In genomic region chr19:5852035-5852722, GRCm38 (mm10) we compare ENCODE assay signal across 8 mouse cellular contexts. TPM values are rescaled to one million over a fixed set of nuclear protein-coding genes. Genes with fewer than 3 reads are reported as not detected.
DNase-seq lines count a peak whose midpoint lies in the region; ATAC-seq and TF ChIP-seq lines count a peak whose summit lies in the region.

No protein-coding gene starts in this region.

- peaks cover 3% of the 10 kb centered on the region; the same call in 1 of the 2 replicates for H3K9me3 ChIP-seq in limb, embryonic 12.5 days
- H3K9me3 ChIP-seq in limb, embryonic 10.5 days (replicated peaks): no peaks in the 10 kb centered on the region
- H3K9me3 ChIP-seq in forebrain, embryonic 14.5 days (replicated peaks; ENCODE audit: control insufficient read depth, low read length): no peaks in the 10 kb centered on the region
- no peaks in the 10 kb centered on the region for H3K9me3 ChIP-seq in liver, embryonic 14.5 days (ENCODE audit: control insufficient read depth, low read length)

- peaks cover 29% of the 10 kb centered on the region for H3K4me1 ChIP-seq in limb, embryonic 12.5 days (replicated peaks)
- H3K4me1 ChIP-seq in limb, embryonic 10.5 days: peaks cover 32% of the 10 kb centered on the region
- peaks cover 26% of the 10 kb centered on the region for H3K4me1 ChIP-seq in forebrain, embryonic 14.5 days (ENCODE audit: control insufficient read depth, insufficient read depth, low read length)
- H3K4me1 ChIP-seq in liver, embryonic 14.5 days (replicated peaks; ENCODE audit: control insufficient read depth in 2 of 2, insufficient read depth in 2 of 2, low read length in 1 of 2): peaks cover 37 to 39% of the 10 kb centered on the region in 2 experiments

- DNase-seq in adrenal gland, postnatal 14 days: peak; percentile 9
- DNase-seq in adrenal gland, postnatal 25 days: no peak
- DNase-seq in limb, embryonic 10.5 days (ENCODE audit: low spot score): no peak
- no peak for DNase-seq in forebrain, embryonic 14.5 days (ENCODE audit: low spot score)
- DNase-seq in liver, embryonic 14.5 days (ENCODE audit: low read depth in 3 of 3, low spot score in 3 of 3): no peak
- no peak for DNase-seq in embryo, embryonic 9.5 days (ENCODE audit: extremely low spot score)
- no peak for DNase-seq in gastrocnemius, postnatal 36 days

- 90% methylated on average over 12 of the region's 12 CpGs for WGBS in limb, embryonic 12.5 days
- 87% methylated on average over 12 of the region's 12 CpGs for WGBS in limb, embryonic 10.5 days
- 88% methylated on average over 12 of the region's 12 CpGs for WGBS in forebrain, embryonic 14.5 days
- WGBS in liver, embryonic 14.5 days (ENCODE audit: insufficient replicate concordance): 73% methylated on average over 12 of the region's 12 CpGs

- no peak overlapping the region for H3K4me3 ChIP-seq in limb, embryonic 12.5 days (replicated peaks)
- no peak overlapping the region for H3K4me3 ChIP-seq in limb, embryonic 10.5 days
- H3K4me3 ChIP-seq in forebrain, embryonic 14.5 days (ENCODE audit: low read depth, low read length): no peak overlapping the region
- no peak overlapping the region for H3K4me3 ChIP-seq in liver, embryonic 14.5 days (ENCODE audit: insufficient read depth in 1 of 2, low read depth in 2 of 2, low read length in 2 of 2)

- ATAC-seq in limb, embryonic 12.5 days (ENCODE audit: insufficient number of reproducible peaks, insufficient read depth, low FRiP score, low TSS enrichment, low read depth): no peak
- ATAC-seq in forebrain, embryonic 14.5 days: no peak
- ATAC-seq in liver, embryonic 14.5 days (ENCODE audit: insufficient read depth): no peak

- TF ChIP-seq EP300 in liver, embryonic 14.5 days (IDR thresholded peaks at IDR 0.05; ENCODE audit: low read depth): no peak

- no peak overlapping the region for H3K4me2 ChIP-seq in limb, embryonic 12.5 days
- no peak overlapping the region for H3K4me2 ChIP-seq in forebrain, embryonic 14.5 days (ENCODE audit: low read length)
- H3K4me2 ChIP-seq in liver, embryonic 14.5 days (ENCODE audit: low read depth): no peak overlapping the region

- no peak overlapping the region for H3K9ac ChIP-seq in limb, embryonic 12.5 days (replicated peaks)
- H3K9ac ChIP-seq in forebrain, embryonic 14.5 days (ENCODE audit: low read length): peak overlapping the region; percentile 25; the same call in 1 of the 2 replicates
- H3K9ac ChIP-seq in liver, embryonic 14.5 days (replicated peaks): peak overlapping the region; percentile 35; the same call in 1 of the 2 replicates

- TF ChIP-seq CTCF in liver, embryonic 14.5 days (IDR thresholded peaks at IDR 0.05; ENCODE audit: low read depth): no peak

- H3K36me3 ChIP-seq in limb, embryonic 12.5 days: peaks cover 60% of the 10 kb centered on the region
- peaks cover 56% of the 10 kb centered on the region for H3K36me3 ChIP-seq in limb, embryonic 10.5 days
- peaks cover 24% of the 10 kb centered on the region for H3K36me3 ChIP-seq in forebrain, embryonic 14.5 days (ENCODE audit: control insufficient read depth, insufficient read depth, low read length)
- H3K36me3 ChIP-seq in liver, embryonic 14.5 days (replicated peaks; ENCODE audit: control insufficient read depth, insufficient read depth, low read depth): no peaks in the 10 kb centered on the region

- intact Hi-C loops in gastrocnemius, postnatal 36 days (cut with DNase I): loop anchor here (2.0 kb wide), 1 partner anchor 29 kb away; no protein-coding TSS in a partner anchor

- H3K27ac ChIP-seq in limb, embryonic 12.5 days: peak overlapping the region; percentile 4; the same call in 1 of the 2 replicates
- no peak overlapping the region for H3K27ac ChIP-seq in limb, embryonic 10.5 days
- no peak overlapping the region for H3K27ac ChIP-seq in forebrain, embryonic 14.5 days (ENCODE audit: low read depth, low read length)
- no peak overlapping the region for H3K27ac ChIP-seq in liver, embryonic 14.5 days

- H3K27me3 ChIP-seq in limb, embryonic 12.5 days: no peaks in the 10 kb centered on the region
- H3K27me3 ChIP-seq in limb, embryonic 10.5 days (ENCODE audit: low read depth, poor library complexity, severe bottlenecking): no peaks in the 10 kb centered on the region
- H3K27me3 ChIP-seq in forebrain, embryonic 14.5 days (replicated peaks; ENCODE audit: control insufficient read depth, insufficient read depth, low read length): no peaks in the 10 kb centered on the region
- H3K27me3 ChIP-seq in liver, embryonic 14.5 days (ENCODE audit: control insufficient read depth, insufficient read depth, low read length): no peaks in the 10 kb centered on the region

RNA-seq across cellular contexts. Expression of gene Frmd8, which starts 22.9 kb away (rescaled TPM):
- total RNA-seq in adrenal gland, postnatal 14 days (2021): 26.0 and 34.5 TPM in 2 replicates
- 40.4 and 63.3 TPM in 2 replicates for total RNA-seq in adrenal gland, postnatal 25 days (2021)
- 37.2 and 41.4 TPM in 2 replicates for polyA plus RNA-seq in limb, embryonic 12.5 days (2016; fragmentation: Nextera tagmentation; extraction: Ambion mirVana)
- polyA plus RNA-seq in limb, embryonic 10.5 days (2016; fragmentation: Nextera tagmentation; extraction: Ambion mirVana): 43.5 and 48.7 TPM in 2 replicates
- polyA plus RNA-seq in forebrain, embryonic 14.5 days (2014; fragmentation: Nextera tagmentation; extraction: Ambion mirVana): 13.1 and 16.0 TPM in 2 replicates
- 5.9 and 6.7 TPM in 2 replicates for polyA plus RNA-seq in liver, embryonic 14.5 days (2012; rRNA removed)
- 6.6 and 8.4 TPM in 2 replicates for polyA plus RNA-seq in liver, embryonic 14.5 days (2014; fragmentation: Nextera tagmentation; extraction: Ambion mirVana)
- total RNA-seq in gastrocnemius, postnatal 36 days (2021): 1 to 10 TPM; 4.5 to 5.0 TPM

RNA-seq across cellular contexts. Expression of gene Slc25a45, which starts 25.4 kb away (rescaled TPM):
- total RNA-seq in adrenal gland, postnatal 14 days (2021): 14.7 and 16.5 TPM in 2 replicates
- 39.1 and 39.7 TPM in 2 replicates for total RNA-seq in adrenal gland, postnatal 25 days (2021)
- polyA plus RNA-seq in limb, embryonic 12.5 days (2016; fragmentation: Nextera tagmentation; extraction: Ambion mirVana): 1.2 and 2.1 TPM in 2 replicates
- 1.8 TPM in 2 replicates for polyA plus RNA-seq in limb, embryonic 10.5 days (2016; fragmentation: Nextera tagmentation; extraction: Ambion mirVana)
- polyA plus RNA-seq in forebrain, embryonic 14.5 days (2014; fragmentation: Nextera tagmentation; extraction: Ambion mirVana): 1.7 TPM in 2 replicates
- polyA plus RNA-seq in liver, embryonic 14.5 days (2012; rRNA removed): 5.3 and 5.8 TPM in 2 replicates
- polyA plus RNA-seq in liver, embryonic 14.5 days (2014; fragmentation: Nextera tagmentation; extraction: Ambion mirVana): 3.2 and 4.6 TPM in 2 replicates
- 1 to 10 TPM in 1 of 2 experiments, under 1 TPM in 1; 0.99 to 1.0 TPM for total RNA-seq in gastrocnemius, postnatal 36 days (2021)

RNA-seq across cellular contexts. Expression of gene Tigd3, which starts 41.8 kb away (rescaled TPM):
- total RNA-seq in adrenal gland, postnatal 14 days (2021): 1.4 and 1.7 TPM in 2 replicates
- total RNA-seq in adrenal gland, postnatal 25 days (2021): 1.3 and 2.0 TPM in 2 replicates
- 5.5 and 6.6 TPM in 2 replicates for polyA plus RNA-seq in limb, embryonic 12.5 days (2016; fragmentation: Nextera tagmentation; extraction: Ambion mirVana)
- polyA plus RNA-seq in limb, embryonic 10.5 days (2016; fragmentation: Nextera tagmentation; extraction: Ambion mirVana): 5.2 and 5.9 TPM in 2 replicates
- polyA plus RNA-seq in forebrain, embryonic 14.5 days (2014; fragmentation: Nextera tagmentation; extraction: Ambion mirVana): 7.0 and 7.1 TPM in 2 replicates
- 2.2 and 2.4 TPM in 2 replicates for polyA plus RNA-seq in liver, embryonic 14.5 days (2012; rRNA removed)
- polyA plus RNA-seq in liver, embryonic 14.5 days (2014; fragmentation: Nextera tagmentation; extraction: Ambion mirVana): 1.1 TPM in 2 replicates
- total RNA-seq in gastrocnemius, postnatal 36 days (2021): under 1 TPM in 1 of 2 experiments, not detected in 1; 0.20 TPM
